Mouse (Mus musculus) cerebellum, adult 2 months (tissue): ENCODE data around the gene Prkar2b.

Experiments
- CTCF ChIP-seq: fragments of 200-500 bp; IDR thresholded peaks from 2 replicates; pipeline ENCODE4 v1.5.1; 2011; ENCODE audit warnings: low read depth, mild to moderate bottlenecking, control low read depth, low read length, moderate library complexity, borderline replicate concordance; ENCODE audit not compliant: insufficient read depth
- POLR2A ChIP-seq: fragments of 200-500 bp; IDR thresholded peaks from 2 replicates; pipeline ENCODE4 v1.6.1; 2011; ENCODE audit warnings: low read length, control low read depth, borderline replicate concordance; ENCODE audit not compliant: insufficient read depth

GRCm38 (mm10) chr12:31985738-31986137, 75.4 kb downstream of the Prkar2b start:
- TF ChIP-seq POLR2A (no peak), CTCF (no peak)
